Mouse (Mus musculus) adrenal gland (tissue): ENCODE results near the gene Baz1a.

Experiments used
- intact Hi-C: fragments of 180-260 bp; cut with DNase I; formaldehyde crosslinking; loops from one replicate; pipeline ENCODE4 v1.15.1; 2025

The Baz1a gene

GRCm38 (mm10) chr12:54862606-54863535 lies 151.3 kb downstream of the Baz1a start, which contains the start of gene Cfl2:
Cfl2 (minus strand) TSS chr12:54862877.
- intact Hi-C loops, result no loop called here

- intact Hi-C loops, result no loop called here
Observed at GRCm38 (mm10) chr12:54861991-54862605, 152.1 kb downstream of the Baz1a start.

- intact Hi-C loops, result no loop called here
Observed at GRCm38 (mm10) chr12:54859531-54859930, 154.6 kb downstream of the Baz1a start.

GRCm38 (mm10) chr12:54850551-54850950 lies 163.6 kb downstream of the Baz1a start:
- intact Hi-C loops, result no loop called here

- intact Hi-C loops, result no loop called here
Observed at GRCm38 (mm10) chr12:54844415-54844814, 169.7 kb downstream of the Baz1a start.
